Mouse (Mus musculus) testis, postnatal 10 days (tissue): ENCODE measurements around the gene Rabl3.
A peak's percentile ranks its signal among the peaks of the same experiment; 100 is the strongest.

Experiments used
- DNase-seq: peaks from one replicate; pipeline ENCODE4 v3.0.0; 2021; ENCODE audit warnings: low spot score

Gene Rabl3

GRCm38 (mm10) chr16:37546312-37546711 is 6.6 kb downstream of the Rabl3 start:
- DNase-seq, result no peak

- no peak for DNase-seq
Measured at GRCm38 (mm10) chr16:37550266-37550665, 10.6 kb downstream of the Rabl3 start.

- no peak for DNase-seq
Measured at GRCm38 (mm10) chr16:37550981-37551380, 11.3 kb downstream of the Rabl3 start.

GRCm38 (mm10) chr16:37552824-37553223 is 13.1 kb downstream of the Rabl3 start:
- no peak for DNase-seq

GRCm38 (mm10) chr16:37562414-37562813 is 22.7 kb downstream of the Rabl3 start:
- no peak for DNase-seq

- no peak for DNase-seq
Measured at GRCm38 (mm10) chr16:37562961-37563360, 23.3 kb downstream of the Rabl3 start.

GRCm38 (mm10) chr16:37565117-37565516 is 25.4 kb downstream of the Rabl3 start:
- no peak for DNase-seq

GRCm38 (mm10) chr16:37566107-37566506 is 26.4 kb downstream of the Rabl3 start:
- no peak for DNase-seq

GRCm38 (mm10) chr16:37567113-37568050 is 27.7 kb downstream of the Rabl3 start:
- peak; percentile 25 for DNase-seq

GRCm38 (mm10) chr16:37571554-37571953 is 31.9 kb downstream of the Rabl3 start:
- DNase-seq, result no peak

- DNase-seq, result no peak
Measured at GRCm38 (mm10) chr16:37572117-37572754, 32.6 kb downstream of the Rabl3 start.

- DNase-seq, result no peak
Measured at GRCm38 (mm10) chr16:37573061-37573460, 33.4 kb downstream of the Rabl3 start.

- no peak for DNase-seq
Measured at GRCm38 (mm10) chr16:37575325-37575724, 35.6 kb downstream of the Rabl3 start.

GRCm38 (mm10) chr16:37579591-37579990 is 39.9 kb downstream of the Rabl3 start:
- DNase-seq, result no peak

- DNase-seq, result no peak
Measured at GRCm38 (mm10) chr16:37579994-37580393, 40.3 kb downstream of the Rabl3 start, which contains the start of gene Hgd. Gene Hgd (plus strand): TSS chr16:37580153.

GRCm38 (mm10) chr16:37580651-37581050 is 41.0 kb downstream of the Rabl3 start:
- no peak for DNase-seq

- no peak for DNase-seq
Measured at GRCm38 (mm10) chr16:37581901-37582300, 42.2 kb downstream of the Rabl3 start.

- DNase-seq, result no peak
Measured at GRCm38 (mm10) chr16:37583306-37583705, 43.6 kb downstream of the Rabl3 start.

- DNase-seq, result no peak
Measured at GRCm38 (mm10) chr16:37583801-37584200, 44.1 kb downstream of the Rabl3 start.

- peak; percentile 65 for DNase-seq
Measured at GRCm38 (mm10) chr16:37584218-37585035, 44.7 kb downstream of the Rabl3 start.

- DNase-seq, result no peak
Measured at GRCm38 (mm10) chr16:37585129-37585563, 45.5 kb downstream of the Rabl3 start.

GRCm38 (mm10) chr16:37590921-37591320 is 51.2 kb downstream of the Rabl3 start:
- no peak for DNase-seq
